Comparison of ENCODE assay signal across 8 mouse cellular contexts in the genomic region with DNA sequence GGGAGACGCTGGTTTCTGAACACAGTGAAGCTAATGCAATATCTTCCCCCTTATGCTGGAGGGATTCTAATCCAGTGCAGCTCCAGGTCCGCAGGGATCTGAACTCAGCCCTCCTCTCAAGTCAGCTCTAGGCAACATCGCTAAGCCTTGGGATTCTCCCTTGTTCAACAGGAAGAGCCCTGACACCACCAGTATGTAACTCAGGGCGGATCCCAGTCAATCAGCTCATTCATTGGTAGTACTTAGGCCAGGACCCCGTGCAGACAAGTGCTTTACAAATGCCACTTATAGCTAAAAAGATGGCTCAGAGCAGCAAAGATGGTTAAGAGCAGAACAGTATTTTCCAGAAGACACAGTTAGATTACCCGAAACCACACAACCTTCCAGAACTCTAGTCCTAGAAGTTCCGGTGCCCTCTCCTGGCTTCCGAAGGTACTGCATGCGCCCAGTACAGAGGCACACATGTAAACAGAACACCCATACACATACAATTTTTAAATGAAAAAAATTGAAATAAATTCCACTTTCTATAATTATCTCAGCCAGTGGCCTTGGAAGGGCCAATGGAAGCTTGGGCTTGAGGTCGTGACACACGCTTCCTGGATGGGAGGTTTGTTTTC. TPM values are rescaled to one million over a fixed set of nuclear protein-coding genes. Genes with fewer than 3 reads are reported as not detected.
DNase-seq lines count a peak whose midpoint lies in the region; ATAC-seq and TF ChIP-seq lines count a peak whose summit lies in the region.

No protein-coding gene starts in this region.

- peak; percentile 24 for TF ChIP-seq CTCF in C2C12 (IDR thresholded peaks at IDR 0.05; ENCODE audit: control insufficient read depth, insufficient read depth, insufficient read length)
- peak; percentile 61; the same call in 1 of the 2 replicates for TF ChIP-seq CTCF in embryonic fibroblast, embryonic 13.5 days (IDR thresholded peaks at IDR 0.05; ENCODE audit: borderline replicate concordance, insufficient read depth, low read length)

- H3K4me1 ChIP-seq in embryonic fibroblast, embryonic 13.5 days (ENCODE audit: control insufficient read depth, insufficient read depth, low read length) = no peaks in the 10 kb centered on the region
- H3K4me1 ChIP-seq in heart, embryonic 10.5 days = peaks cover 15% of the 10 kb centered on the region
- H3K4me1 ChIP-seq in limb, embryonic 14.5 days (ENCODE audit: control insufficient read depth, insufficient read depth, low read length) = no peaks in the 10 kb centered on the region
- 0 out of 2 replicates have a peak, but pooled peaks cover 4% of the 10 kb centered on the region for H3K4me1 ChIP-seq in midbrain, embryonic 15.5 days

- H3K27ac ChIP-seq in embryonic fibroblast, embryonic 13.5 days (ENCODE audit: insufficient read depth, low read length) = no peak overlapping the region
- H3K27ac ChIP-seq in heart, embryonic 10.5 days = no peak overlapping the region
- no peak overlapping the region for H3K27ac ChIP-seq in limb, embryonic 14.5 days (replicated peaks; ENCODE audit: low read depth, low read length)
- H3K27ac ChIP-seq in midbrain, embryonic 15.5 days = no peak overlapping the region

- peak; percentile 91 for DNase-seq in brain, adult 2 months (ENCODE audit: low read depth, low spot score)
- DNase-seq in heart, embryonic 10.5 days (ENCODE audit: low spot score) = peak; percentile 88
- DNase-seq in kidney, adult 9 months = peak; percentile 89
- peak; percentile 90 for DNase-seq in limb, embryonic 14.5 days (ENCODE audit: low spot score)
- peak; percentile 74 to 90 for DNase-seq in spleen, postnatal 10 days (ENCODE audit: low spot score in 2 of 2)

- no peak overlapping the region for H3K9ac ChIP-seq in limb, embryonic 14.5 days (ENCODE audit: low read depth, low read length, severe bottlenecking)
- no peak overlapping the region for H3K9ac ChIP-seq in midbrain, embryonic 15.5 days

- H3K79me3 ChIP-seq in C2C12 (ENCODE audit: low read depth) = no peaks in the 10 kb centered on the region

- peaks cover 8% of the 10 kb centered on the region for H3K27me3 ChIP-seq in C2C12 (ENCODE audit: control insufficient read depth, insufficient read depth, insufficient read length)
- peaks cover 10% of the 10 kb centered on the region; the same call in 1 of the 2 replicates for H3K27me3 ChIP-seq in heart, embryonic 10.5 days (ENCODE audit: insufficient read depth, poor library complexity, severe bottlenecking)
- no peaks in the 10 kb centered on the region for H3K27me3 ChIP-seq in limb, embryonic 14.5 days (ENCODE audit: control insufficient read depth, insufficient read depth, low read length)
- H3K27me3 ChIP-seq in midbrain, embryonic 15.5 days (replicated peaks) = no peaks in the 10 kb centered on the region

- no peak for TF ChIP-seq POLR2A in embryonic fibroblast, embryonic 13.5 days (IDR thresholded peaks at IDR 0.05; ENCODE audit: low read depth, low read length)
- TF ChIP-seq POLR2A in limb, embryonic 14.5 days (IDR thresholded peaks at IDR 0.05; ENCODE audit: borderline replicate concordance, extremely low read depth, insufficient read depth, insufficient read length) = no peak

- H3K4me2 ChIP-seq in limb, embryonic 14.5 days (replicated peaks; ENCODE audit: low read depth, low read length, severe bottlenecking) = peak overlapping the region; percentile 30
- H3K4me2 ChIP-seq in midbrain, embryonic 15.5 days = peak overlapping the region; percentile 17; the same call in 1 of the 2 replicates

- H3K79me2 ChIP-seq in C2C12 (ENCODE audit: control insufficient read depth, insufficient read depth) = no peaks in the 10 kb centered on the region

- no peaks in the 10 kb centered on the region for H3K9me3 ChIP-seq in heart, embryonic 10.5 days
- H3K9me3 ChIP-seq in limb, embryonic 14.5 days (ENCODE audit: control insufficient read depth, low read length) = no peaks in the 10 kb centered on the region
- no peaks in the 10 kb centered on the region for H3K9me3 ChIP-seq in midbrain, embryonic 15.5 days

- ATAC-seq in limb, embryonic 14.5 days (ENCODE audit: low FRiP score, low read depth) = peak; percentile 75; the same call in 1 of the 2 replicates
- ATAC-seq in midbrain, embryonic 15.5 days (replicated peaks) = no peak

- H3K4me3 ChIP-seq in C2C12 (ENCODE audit: insufficient read depth, poor library complexity, severe bottlenecking) = no peak overlapping the region
- H3K4me3 ChIP-seq in embryonic fibroblast, embryonic 13.5 days (ENCODE audit: insufficient read depth, low read length) = no peak overlapping the region
- peak overlapping the region; percentile 46 for H3K4me3 ChIP-seq in heart, embryonic 10.5 days
- no peak overlapping the region for H3K4me3 ChIP-seq in limb, embryonic 14.5 days (replicated peaks; ENCODE audit: low read length)
- H3K4me3 ChIP-seq in midbrain, embryonic 15.5 days = no peak overlapping the region

- WGBS in heart, embryonic 10.5 days = 25% methylated on average over 11 of the region's 11 CpGs
- WGBS in limb, embryonic 14.5 days = 21% methylated on average over 11 of the region's 11 CpGs
- WGBS in midbrain, embryonic 15.5 days = 23% methylated on average over 11 of the region's 11 CpGs

- no peaks in the 10 kb centered on the region for H3K36me3 ChIP-seq in C2C12 (ENCODE audit: control insufficient read depth, insufficient read depth)
- no peaks in the 10 kb centered on the region for H3K36me3 ChIP-seq in heart, embryonic 10.5 days
- H3K36me3 ChIP-seq in limb, embryonic 14.5 days (ENCODE audit: control insufficient read depth, insufficient read depth, low read length) = no peaks in the 10 kb centered on the region
- no peaks in the 10 kb centered on the region for H3K36me3 ChIP-seq in midbrain, embryonic 15.5 days (replicated peaks)

- H3ac ChIP-seq in C2C12 (ENCODE audit: control insufficient read depth, insufficient read length, low read depth) = no peak overlapping the region

TF ChIP-seq in C2C12, 6 proteins besides CTCF, POLR2A, EP300 and RAD21:
- TF ChIP-seq FOSL1 (IDR thresholded peaks at IDR 0.05; ENCODE audit: insufficient read depth, low read length, poor library complexity, severe bottlenecking) = no peak
- peak; percentile 62 for TF ChIP-seq MAX (IDR thresholded peaks at IDR 0.05)

RNA-seq across cellular contexts. Expression of a gene that starts 9.7 kb away (rescaled TPM):
- 3.7 TPM for polyA plus RNA-seq in C2C12 (2012; fragmentation: generic; extraction: Trizol)
- 2.6 and 3.5 TPM in 2 replicates for polyA plus RNA-seq in embryonic fibroblast, embryonic 13.5 days (2011; ENCODE audit: insufficient read length, low read depth, missing spikeins)
- polyA plus RNA-seq in heart, embryonic 10.5 days (2016; fragmentation: Nextera tagmentation; extraction: Ambion mirVana) = 3.4 and 5.1 TPM in 2 replicates
- polyA plus RNA-seq in limb, embryonic 14.5 days (2012; rRNA removed) = 10.3 and 11.9 TPM in 2 replicates
- 6.6 and 8.0 TPM in 2 replicates for polyA plus RNA-seq in limb, embryonic 14.5 days (2014; fragmentation: Nextera tagmentation; extraction: Ambion mirVana)
- polyA plus RNA-seq in midbrain, embryonic 15.5 days (2015; fragmentation: Nextera tagmentation; extraction: Ambion mirVana) = 14.8 and 15.0 TPM in 2 replicates

RNA-seq across cellular contexts. Expression of a gene that starts 11.3 kb away (rescaled TPM):
- polyA plus RNA-seq in C2C12 (2012; fragmentation: generic; extraction: Trizol) = not detected
- not detected in 2 replicates for polyA plus RNA-seq in embryonic fibroblast, embryonic 13.5 days (2011; ENCODE audit: insufficient read length, low read depth, missing spikeins)
- polyA plus RNA-seq in heart, embryonic 10.5 days (2016; fragmentation: Nextera tagmentation; extraction: Ambion mirVana) = not detected in 2 replicates
- not detected in 2 replicates for polyA plus RNA-seq in limb, embryonic 14.5 days (2012; rRNA removed)
- polyA plus RNA-seq in limb, embryonic 14.5 days (2014; fragmentation: Nextera tagmentation; extraction: Ambion mirVana) = not detected in 2 replicates
- not detected in 2 replicates for polyA plus RNA-seq in midbrain, embryonic 15.5 days (2015; fragmentation: Nextera tagmentation; extraction: Ambion mirVana)

RNA-seq across cellular contexts. Expression of a gene that starts 24.8 kb away (rescaled TPM):
- not detected for polyA plus RNA-seq in C2C12 (2012; fragmentation: generic; extraction: Trizol)
- not detected in 2 replicates for polyA plus RNA-seq in embryonic fibroblast, embryonic 13.5 days (2011; ENCODE audit: insufficient read length, low read depth, missing spikeins)
- not detected in 2 replicates for polyA plus RNA-seq in heart, embryonic 10.5 days (2016; fragmentation: Nextera tagmentation; extraction: Ambion mirVana)
- polyA plus RNA-seq in limb, embryonic 14.5 days (2012; rRNA removed) = not detected in 2 replicates
- polyA plus RNA-seq in limb, embryonic 14.5 days (2014; fragmentation: Nextera tagmentation; extraction: Ambion mirVana) = not detected in 2 replicates
- polyA plus RNA-seq in midbrain, embryonic 15.5 days (2015; fragmentation: Nextera tagmentation; extraction: Ambion mirVana) = not detected in 2 replicates

RNA-seq across cellular contexts. Expression of a gene that starts 30.8 kb away (rescaled TPM):
- 1.5 TPM for polyA plus RNA-seq in C2C12 (2012; fragmentation: generic; extraction: Trizol)
- polyA plus RNA-seq in embryonic fibroblast, embryonic 13.5 days (2011; ENCODE audit: insufficient read length, low read depth, missing spikeins) = 13.7 and 15.2 TPM in 2 replicates
- 3.8 and 5.5 TPM in 2 replicates for polyA plus RNA-seq in heart, embryonic 10.5 days (2016; fragmentation: Nextera tagmentation; extraction: Ambion mirVana)
- 11.4 and 13.9 TPM in 2 replicates for polyA plus RNA-seq in limb, embryonic 14.5 days (2012; rRNA removed)
- 4.7 and 5.2 TPM in 2 replicates for polyA plus RNA-seq in limb, embryonic 14.5 days (2014; fragmentation: Nextera tagmentation; extraction: Ambion mirVana)
- 1.1 and 1.5 TPM in 2 replicates for polyA plus RNA-seq in midbrain, embryonic 15.5 days (2015; fragmentation: Nextera tagmentation; extraction: Ambion mirVana)
